Mouse (Mus musculus): ENCODE measurements at regions not wholly inside any gene's neighbourhood (a gene's known extent, or its start where the extent isn't known, plus 50 kb on each side); places are given as distances from the start of the nearest gene placed in this dataset.

DNA sequence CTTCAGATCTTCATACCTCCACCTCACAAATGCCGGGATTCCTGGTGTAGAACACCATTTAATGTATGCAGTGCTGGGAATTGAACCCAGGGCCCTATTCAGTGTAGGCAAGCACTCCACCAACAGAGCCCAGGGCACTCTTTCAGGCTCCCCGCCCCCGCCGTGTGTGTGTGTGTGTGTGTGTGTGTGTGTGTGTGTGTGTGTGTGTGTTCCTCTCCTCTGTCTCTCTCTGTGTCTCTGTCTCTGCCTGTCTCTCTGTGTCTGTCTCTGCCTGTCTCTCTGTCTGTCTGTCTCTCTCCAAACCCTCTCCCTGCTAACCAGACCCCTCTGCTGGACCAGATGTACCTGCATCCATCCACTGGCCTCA, 61.1 kb downstream of the Irf2bpl start:
- TF ChIP-seq POLR2A (IDR thresholded peaks at IDR 0.05; ENCODE audit: low read depth, low read length): no peak
- TF ChIP-seq CTCF (IDR thresholded peaks at IDR 0.05; ENCODE audit: extremely low read depth, insufficient read length, insufficient replicate concordance, low read depth, low read length): no peak

Data from small intestine, adult 2 months (tissue).